Mouse (Mus musculus): ENCODE results near the gene Smim20. TPM values are rescaled to one million over a fixed set of nuclear protein-coding genes. Genes with fewer than 3 reads are reported as not detected.

Smim20 gene
- 38.3 TPM for polyA plus RNA-seq (2017; shearing (Covaris generic))

DNA sequence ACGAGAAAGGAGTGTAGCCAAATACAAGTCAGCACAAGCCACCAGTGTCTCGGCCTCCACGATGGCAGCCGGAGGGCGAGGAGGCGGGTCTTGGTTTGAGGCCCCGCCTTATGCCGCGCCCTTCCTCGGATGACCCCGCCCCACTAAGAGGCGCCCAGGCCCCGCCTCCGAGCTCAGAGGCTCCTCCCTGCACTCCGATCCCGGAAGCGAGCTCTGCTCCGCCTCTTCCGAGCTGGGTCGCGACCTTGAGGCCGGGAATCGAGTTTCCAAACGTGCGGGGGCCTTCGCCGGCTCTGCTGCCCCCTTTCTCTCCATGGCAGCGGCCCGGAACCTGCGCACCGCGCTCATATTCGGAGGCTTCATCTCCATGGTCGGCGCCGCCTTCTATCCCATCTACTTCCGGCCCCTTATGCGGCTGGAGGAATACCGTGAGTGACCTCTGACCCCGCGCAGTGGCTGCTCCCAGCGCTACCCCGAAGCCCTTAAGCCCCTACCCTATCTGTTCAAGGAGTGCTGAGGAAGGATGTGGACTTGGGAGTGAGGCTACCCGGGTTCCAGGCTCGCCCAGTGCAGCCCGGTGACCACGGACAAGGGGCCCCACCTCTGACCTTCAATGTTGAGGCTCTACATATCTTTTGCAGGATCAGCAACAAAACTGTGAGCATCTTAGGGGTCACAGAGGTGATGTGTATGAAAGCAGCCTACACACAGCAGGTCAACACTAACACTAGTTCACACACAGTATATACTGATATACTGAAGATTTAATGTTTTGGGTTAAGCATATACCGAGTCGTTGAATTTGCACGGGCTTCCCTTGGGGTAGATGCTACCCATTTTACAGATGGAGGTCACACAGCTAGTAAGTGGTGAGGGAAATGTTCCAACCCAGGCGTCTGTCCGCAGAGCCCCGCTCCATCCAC, at the start of gene Smim20:
TSS of gene Smim20 (plus strand) at position 153 of the 923 bp plus-strand sequence.

Other genes with a start within 250 kb of the Smim20 start
- not detected for gene Slc34a2, start 229.0 kb upstream of the Smim20 start, polyA plus RNA-seq (2017; shearing (Covaris generic))
- gene Sel1l3, start 53.2 kb upstream of the Smim20 start, polyA plus RNA-seq (2017; shearing (Covaris generic)) = not detected
- gene Rbpj, start 199.1 kb downstream of the Smim20 start, polyA plus RNA-seq (2017; shearing (Covaris generic)) = 31.5 TPM